Mouse (Mus musculus) fat pad, adult 2 months (tissue): ENCODE measurements around the gene Fam189a1.

ENCODE experiments used
- DNase-seq: peaks from one replicate; pipeline ENCODE4 v3.0.0-alpha.2; 2011; ENCODE audit warnings: low read depth, low spot score; ENCODE audit errors: extremely low read depth

Fam189a1 gene

GRCm38 (mm10) chr7:65156514-65156911, at the start of gene Fam189a1:
Gene Fam189a1, minus strand, starts transcription at chr7:65156570.
- no peak for DNase-seq

DNA sequence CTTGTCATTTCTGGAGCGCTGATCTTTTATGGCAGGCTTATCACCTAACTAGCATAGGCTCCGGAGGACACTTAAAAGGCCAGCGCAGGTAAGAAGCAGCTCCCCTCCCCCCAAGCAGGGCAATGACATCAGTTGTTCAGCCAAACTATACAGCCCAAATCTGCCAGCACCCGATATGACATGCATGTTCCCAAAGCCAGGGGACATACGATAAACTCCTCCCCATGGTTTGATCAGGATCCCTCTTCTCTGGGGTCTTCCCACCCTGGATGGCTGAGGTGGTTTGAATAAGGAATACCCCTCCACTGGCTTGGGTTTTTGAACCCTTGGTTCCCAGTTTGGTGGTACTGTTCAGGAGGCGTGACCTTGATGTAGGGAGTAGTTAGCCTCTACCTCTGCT, 49.7 kb upstream of the Fam189a1 start:
- no peak for DNase-seq

DNA sequence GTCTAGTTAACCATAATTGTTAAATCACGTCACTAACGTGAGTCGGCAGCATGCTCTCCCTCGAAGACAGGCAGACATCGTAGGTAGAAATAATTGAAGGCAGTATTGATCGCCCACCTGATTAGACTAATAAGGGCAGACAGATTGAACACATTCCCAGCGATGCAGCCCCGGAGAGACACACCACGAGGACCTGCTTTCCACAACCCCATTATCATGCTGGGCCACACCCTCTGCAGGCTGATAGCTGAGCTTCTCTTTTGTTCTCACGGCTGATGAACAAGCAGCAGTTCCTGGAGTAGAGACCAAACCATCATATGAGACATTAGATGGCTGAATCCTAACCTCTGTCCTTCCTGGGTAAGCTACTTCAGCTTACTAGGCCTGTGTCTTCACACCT, 46.3 kb upstream of the Fam189a1 start:
- DNase-seq = no peak

DNA sequence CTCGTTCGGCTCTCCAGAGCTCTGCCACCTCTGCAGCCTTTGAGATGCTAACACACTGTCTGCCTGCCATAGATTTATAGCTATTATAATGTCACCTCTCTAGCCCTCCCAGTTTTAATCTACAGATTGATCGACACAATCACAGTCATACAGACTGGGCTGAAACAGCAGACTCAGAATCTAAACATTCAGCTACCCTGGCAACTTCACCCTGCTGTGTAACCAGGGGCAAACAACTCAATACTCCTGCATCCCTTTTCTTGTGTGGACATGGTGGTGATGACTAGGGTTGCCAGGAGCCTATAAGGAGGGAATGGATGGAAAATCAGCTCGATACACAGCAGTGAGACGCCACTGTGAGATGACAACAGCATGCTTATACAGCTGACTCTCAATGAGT, 24.3 kb upstream of the Fam189a1 start:
- DNase-seq = no peak

DNA sequence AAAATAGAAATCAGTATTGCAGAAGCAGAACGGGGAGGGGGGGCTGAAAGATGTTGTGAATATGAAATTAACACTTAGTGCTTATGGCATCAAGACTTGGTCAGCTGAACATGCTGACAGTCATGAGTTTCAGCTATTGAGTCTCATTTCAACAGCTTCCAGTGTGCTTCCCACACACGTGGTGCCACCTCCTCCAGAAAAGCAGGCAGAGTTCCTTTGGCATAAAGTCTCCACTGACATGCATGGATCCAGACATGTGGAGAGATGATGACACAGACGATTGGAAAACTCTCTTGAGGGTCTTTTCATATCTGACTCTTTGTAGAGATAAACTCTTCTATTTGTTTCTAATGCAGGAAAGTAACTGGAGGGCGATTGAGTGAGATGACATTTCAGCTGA, 14.4 kb upstream of the Fam189a1 start:
- no peak for DNase-seq

- no peak for DNase-seq
Observed at GRCm38 (mm10) chr7:65157031-65158025, 958 bp upstream of the Fam189a1 start.

DNA sequence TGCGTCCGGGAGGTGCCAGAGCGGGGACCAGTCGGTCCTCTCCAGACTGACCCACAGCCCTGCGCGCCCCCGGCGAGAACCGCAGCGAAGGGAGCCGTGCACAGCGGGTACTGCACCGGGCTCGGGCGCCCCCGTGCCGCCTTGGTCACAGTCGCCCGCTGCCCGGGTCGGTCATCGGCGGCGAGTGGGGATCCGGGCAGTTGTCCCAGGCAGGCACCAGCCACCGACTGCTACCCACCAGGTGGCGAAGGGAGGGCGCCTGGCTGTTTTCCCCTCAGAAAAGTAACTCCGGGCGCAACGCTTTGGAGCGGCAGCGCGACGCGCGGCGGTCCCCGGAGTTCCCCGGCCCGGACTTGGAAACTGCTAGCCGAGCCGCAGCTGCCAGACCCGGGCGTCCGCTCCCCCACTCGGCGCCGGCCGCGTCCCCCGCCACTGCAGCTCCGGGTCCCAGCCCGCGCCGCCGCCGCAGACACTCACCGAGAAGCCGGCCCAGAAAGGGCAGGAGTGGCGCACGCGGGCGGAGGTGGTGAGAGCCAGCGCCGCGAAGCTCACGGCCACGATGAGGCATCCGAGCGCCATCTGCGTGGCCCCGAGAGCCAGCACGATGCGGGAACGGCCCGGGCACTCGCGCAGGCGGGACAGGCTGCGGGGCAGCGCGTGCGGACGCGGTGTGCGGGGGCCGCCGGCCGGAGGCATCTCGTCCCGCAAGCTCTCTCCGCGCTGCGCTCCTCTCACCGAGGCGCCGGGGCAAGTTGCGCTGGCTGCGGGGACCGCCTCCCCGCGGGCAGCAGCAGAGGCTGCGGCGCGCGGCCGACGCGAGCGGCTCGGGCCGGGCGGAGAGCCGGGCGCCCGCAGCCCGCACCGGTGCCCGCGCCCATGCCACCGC, 499 bp downstream of the Fam189a1 start:
- no peak for DNase-seq

DNA sequence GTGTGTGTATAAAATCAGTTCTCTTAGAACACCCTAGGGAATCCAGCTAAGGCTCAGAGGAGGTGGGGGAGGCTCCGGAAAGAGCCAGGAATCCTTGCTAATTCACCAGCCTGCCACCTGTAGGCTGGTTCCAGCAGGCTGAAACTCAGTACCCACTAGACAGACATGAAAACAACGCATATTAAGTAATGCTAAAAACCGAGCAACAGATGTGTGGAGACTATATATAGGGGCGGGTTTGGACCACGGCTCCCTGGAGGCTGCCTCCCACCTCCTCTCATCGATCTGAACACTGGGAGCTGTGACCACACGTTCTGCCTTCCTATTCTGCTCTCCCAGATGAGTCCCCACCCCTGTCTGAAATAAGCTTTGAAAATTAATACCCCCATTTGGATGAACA, 1.8 kb downstream of the Fam189a1 start:
- DNase-seq = no peak

GRCm38 (mm10) chr7:65153846-65154245, 2.5 kb downstream of the Fam189a1 start:
- DNase-seq = no peak

DNA sequence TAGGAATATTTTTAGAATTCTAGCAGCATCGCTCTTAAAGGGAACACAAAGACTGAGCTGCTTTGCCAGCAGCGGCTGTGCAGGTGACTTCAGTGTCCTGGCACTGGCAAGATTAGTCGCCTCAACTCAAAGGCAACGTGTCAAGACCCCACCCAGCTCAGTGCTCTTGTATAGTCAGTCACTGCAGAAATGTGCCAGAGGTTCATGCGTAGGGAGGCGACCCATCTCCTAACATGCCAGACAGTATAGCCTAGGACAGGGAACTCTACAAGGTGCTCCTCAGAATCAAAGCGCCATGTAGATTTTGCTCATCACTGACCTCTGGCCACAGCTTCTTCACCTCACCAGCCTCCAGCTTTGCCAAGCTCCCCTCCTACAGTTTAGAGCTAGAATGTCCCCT, 4.8 kb downstream of the Fam189a1 start:
- no peak for DNase-seq

DNA sequence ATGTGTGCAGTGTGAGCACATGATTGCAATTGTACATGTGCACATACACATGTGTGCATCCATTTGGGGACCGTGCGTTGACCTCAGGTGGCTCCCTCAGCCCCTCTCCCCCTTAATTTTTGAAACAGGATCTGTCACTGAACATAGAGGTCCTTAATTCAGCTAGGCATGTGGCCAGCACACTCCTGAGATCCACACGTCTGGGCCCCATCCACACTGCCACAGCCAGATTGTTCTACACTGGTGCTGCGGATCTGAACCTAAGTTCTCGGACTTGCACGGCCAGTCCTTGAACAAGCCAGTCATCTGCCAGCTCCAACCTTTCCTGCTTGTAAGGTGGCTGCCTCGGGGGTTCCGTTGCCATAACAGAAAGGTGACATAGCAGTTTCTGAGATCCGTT, 7.3 kb downstream of the Fam189a1 start:
- no peak for DNase-seq

- DNase-seq = no peak
Observed at GRCm38 (mm10) chr7:65144881-65145280, 11.5 kb downstream of the Fam189a1 start.

- DNase-seq = no peak
Observed at GRCm38 (mm10) chr7:65141907-65142698, 14.3 kb downstream of the Fam189a1 start.

DNA sequence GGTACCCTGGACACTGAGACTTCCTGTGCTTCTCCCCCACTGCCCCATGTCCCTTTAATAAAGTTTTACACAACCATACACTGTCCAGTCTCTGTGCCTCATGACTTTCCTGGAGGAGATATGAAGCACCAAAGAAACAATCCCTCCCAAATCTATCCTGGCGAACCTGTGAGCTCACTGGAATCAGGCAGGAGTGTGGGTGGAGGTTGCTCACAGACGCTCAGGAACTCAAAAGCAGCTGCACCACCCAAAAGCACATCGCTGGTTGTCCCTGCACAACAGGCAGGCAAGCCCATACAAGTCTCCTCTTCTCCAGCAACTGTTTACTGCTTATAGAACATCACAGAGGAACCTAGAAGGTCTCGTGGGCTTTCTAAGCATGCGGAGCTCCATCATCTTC, 15.5 kb downstream of the Fam189a1 start:
- DNase-seq = no peak

- DNase-seq = no peak
Observed at GRCm38 (mm10) chr7:65140099-65140498, 16.3 kb downstream of the Fam189a1 start.

- no peak for DNase-seq
Observed at GRCm38 (mm10) chr7:65123766-65124165, 32.6 kb downstream of the Fam189a1 start.

- DNase-seq = no peak
Observed at GRCm38 (mm10) chr7:65116903-65117302, 39.5 kb downstream of the Fam189a1 start.

- no peak for DNase-seq
Observed at GRCm38 (mm10) chr7:65115366-65115765, 41.0 kb downstream of the Fam189a1 start.

DNA sequence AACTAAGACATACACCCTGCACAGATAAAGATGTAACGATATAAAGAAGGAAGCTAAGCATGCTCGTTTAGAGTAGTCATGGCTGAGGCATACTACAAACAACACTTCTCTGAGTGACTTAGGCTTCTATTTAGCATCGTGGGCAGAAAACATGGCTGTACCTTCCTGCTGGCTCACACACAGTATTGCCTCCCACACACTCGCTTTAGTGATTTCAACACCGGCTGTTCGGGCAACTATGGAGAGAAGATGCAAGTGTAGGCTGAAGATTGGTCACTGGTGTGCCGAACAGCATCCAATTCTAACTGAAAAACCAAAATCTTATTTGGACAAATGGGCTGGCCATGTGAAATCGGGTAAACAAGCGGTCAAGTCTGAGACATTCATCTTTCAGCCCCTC, 44.7 kb downstream of the Fam189a1 start:
- no peak for DNase-seq

- DNase-seq = no peak
Observed at GRCm38 (mm10) chr7:65105566-65105965, 50.8 kb downstream of the Fam189a1 start.

DNA sequence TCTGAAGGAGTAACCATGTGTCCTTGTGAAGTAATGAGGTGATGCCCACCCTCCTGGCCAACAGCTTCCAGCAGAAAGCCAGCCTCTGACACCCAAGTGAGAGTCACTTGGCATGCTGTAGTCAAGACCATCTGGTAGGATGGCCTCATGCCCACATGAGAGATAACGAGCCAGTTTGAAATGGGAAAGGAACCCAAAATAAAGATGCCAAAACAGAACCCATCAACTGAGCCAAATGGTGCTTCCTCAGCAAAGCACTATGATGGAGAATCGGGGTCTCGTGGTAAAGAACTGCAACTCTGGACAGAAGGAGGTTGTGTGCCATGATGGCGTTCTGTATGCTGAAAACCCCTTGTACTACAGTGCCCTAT, 51.3 kb downstream of the Fam189a1 start:
- no peak for DNase-seq
